Mouse (Mus musculus): ENCODE results near the gene Bbx.

The Bbx gene

DNA sequence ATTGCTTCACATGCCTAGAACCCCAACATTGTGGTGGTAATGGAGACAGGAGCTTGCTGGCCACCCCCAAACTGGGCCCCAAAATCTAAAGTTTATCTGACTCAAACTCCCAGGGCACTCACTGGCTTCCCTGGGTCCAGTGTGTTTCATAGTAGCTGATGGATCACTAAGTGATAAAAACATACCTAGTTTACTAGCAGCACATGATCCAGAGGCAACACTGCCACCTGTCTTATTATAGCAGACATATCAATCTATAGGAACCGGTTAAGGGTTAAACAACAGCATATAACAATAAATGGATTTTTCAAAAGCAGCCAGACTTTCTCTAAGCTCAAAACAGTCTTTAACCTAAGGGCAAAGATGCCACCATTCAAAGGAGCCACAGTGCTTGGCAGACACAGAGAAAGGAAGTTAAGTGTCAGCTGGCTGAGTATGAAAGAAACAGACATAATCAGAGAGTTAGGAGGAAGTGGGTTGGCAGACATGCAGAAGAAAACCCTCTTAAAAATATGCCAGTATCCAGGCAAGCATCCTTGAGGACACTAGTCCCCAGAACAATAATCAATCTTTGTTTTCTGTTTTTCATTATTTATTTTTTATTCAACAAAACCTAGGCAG lies 116.7 kb downstream of the Bbx start:
- DNase-seq (ENCODE audit: extremely low spot score, low spot score): no peak

DNA sequence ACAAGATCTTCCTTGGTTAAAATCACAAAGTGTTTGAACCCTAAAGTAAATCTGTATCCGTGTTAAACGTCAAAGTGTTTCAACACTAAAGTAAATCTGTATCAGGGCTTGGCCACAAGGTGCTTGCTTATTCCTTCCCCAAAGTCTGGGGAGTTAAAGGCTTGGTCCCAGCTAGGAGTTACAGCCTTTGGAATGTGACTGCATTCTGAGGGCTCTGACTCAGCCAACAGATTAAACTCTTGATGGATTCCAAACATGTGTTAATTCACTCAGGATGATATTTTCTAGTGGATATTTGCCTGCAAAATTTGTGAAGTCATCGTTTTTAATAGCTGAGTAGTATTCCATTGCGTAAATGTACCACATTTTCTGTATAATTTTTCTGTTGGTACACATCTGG lies 120.6 kb downstream of the Bbx start:
- no peak for DNase-seq (ENCODE audit: extremely low spot score, low spot score)

DNA sequence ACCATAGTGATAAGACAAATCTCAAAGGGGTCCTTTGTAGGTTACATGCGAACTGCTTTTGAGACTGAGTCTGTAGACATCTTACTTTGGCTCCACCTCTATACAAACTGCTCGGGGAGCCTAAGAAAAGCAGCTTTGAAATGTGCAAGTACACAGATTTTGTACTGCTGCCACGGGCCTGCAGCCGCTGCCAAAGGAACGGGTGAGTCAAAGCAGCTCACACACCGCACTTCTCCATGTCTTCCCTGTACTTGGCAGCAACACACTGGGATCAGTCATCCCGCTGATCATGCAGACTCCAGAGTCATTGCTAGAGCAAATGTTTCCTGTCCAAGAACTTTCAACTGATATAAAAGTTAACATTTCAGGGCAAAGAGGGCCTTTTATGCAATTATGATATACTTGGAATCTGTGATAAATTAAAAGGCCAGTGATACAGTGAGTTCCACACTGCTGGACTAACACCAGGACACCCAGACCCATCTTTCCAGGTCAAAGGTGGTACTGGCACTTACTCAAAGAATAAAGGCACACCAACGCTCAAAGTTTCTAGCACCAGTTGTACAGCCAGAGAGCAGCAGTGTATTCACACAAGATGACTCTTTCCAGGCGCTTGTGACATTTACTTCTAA lies 122.7 kb downstream of the Bbx start:
- no peak for DNase-seq (ENCODE audit: extremely low spot score, low spot score)

DNA sequence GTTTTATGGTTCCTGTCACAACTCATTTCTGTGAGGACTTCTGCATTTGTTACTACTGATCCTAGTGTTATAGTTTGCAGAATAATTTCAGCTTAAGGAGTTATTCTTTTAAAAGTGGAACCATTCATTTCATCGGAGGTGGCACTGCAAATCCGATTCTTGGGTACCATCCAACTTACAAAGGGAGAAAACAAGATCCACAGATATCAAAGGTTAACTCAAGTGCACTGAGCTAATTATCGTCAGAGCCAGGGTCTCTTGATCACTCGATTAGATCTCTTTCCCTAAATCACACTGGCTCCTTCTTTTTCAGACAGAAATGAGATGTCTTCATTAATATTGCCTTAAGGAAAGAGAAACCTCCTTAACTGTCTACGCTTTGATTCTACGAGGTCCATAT lies 123.9 kb downstream of the Bbx start:
- no peak for DNase-seq (ENCODE audit: extremely low spot score, low spot score)

DNA sequence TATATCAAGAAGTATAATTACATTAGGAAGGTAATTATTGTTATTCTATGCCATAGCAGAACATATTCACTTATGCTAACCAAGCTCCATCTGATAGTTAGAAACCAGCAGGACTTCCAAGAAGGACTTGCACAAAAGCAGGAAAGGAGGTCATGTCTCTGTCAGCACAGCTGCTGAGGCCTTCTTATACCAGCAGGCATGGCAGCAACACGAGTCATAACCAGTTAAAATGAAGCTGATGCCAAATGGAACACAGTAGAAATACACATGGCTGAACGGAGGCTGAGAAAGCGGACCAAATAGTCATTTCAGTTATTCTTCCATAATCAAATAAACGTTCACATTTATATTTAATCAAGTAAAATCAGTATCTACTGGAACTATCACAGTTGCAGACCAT lies 125.0 kb downstream of the Bbx start:
- DNase-seq (ENCODE audit: extremely low spot score, low spot score): no peak

DNA sequence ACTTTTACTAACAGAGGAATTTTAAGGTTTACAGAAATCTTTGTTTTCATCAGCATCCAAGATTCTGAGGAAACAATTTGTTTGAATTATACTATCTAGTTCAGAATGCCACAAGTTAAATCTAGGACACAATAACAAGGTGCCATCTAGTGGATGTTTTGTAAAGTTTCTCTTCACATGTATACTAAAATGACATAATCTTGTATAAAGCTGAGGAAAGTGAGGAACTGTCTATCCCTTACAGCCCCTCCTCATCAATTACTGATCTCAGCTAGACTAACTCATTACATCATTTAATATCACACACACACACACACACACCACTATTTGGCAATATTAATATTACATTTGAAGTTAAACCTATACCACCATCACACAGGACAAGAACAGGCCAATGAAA lies 125.5 kb downstream of the Bbx start:
- DNase-seq (ENCODE audit: extremely low spot score, low spot score): no peak

DNA sequence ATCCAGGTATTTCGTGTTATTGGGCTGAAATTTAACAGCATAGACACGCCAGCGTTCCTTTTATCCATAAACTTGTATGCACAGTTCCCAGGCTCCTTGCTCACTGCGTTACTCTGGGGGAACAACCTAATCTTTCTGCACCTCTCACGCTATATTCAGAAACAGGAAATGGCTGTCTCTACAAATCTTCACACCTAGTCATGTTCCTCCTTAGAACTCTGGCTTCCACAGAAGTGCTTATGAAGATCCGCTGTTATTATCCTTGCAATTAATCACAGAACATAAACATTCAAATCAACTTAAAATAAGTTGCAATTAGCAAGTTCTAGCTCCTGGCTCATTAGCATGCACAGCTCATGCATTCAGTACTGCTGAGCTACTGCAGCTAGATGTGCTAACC lies 127.0 kb downstream of the Bbx start:
- no peak for DNase-seq (ENCODE audit: extremely low spot score, low spot score)

DNA sequence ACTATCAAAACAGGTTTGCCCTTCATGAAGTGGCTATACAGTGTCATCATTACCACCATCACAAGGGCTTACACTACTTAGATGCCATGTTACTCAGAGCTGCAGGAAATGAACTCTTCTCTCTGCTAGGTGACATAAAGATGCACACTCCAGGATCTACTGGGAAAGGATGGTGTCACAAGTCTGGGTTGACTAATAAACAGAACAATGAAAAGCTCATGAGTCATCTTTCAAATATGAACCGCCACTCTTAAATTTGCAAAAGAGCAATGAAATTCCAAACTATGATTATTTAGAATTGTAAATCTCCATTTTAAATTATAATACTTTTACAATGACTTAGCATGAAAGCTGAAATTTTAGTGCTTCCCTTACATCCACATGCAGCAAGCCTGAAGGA lies 129.6 kb downstream of the Bbx start:
- DNase-seq (ENCODE audit: extremely low spot score, low spot score): no peak

DNA sequence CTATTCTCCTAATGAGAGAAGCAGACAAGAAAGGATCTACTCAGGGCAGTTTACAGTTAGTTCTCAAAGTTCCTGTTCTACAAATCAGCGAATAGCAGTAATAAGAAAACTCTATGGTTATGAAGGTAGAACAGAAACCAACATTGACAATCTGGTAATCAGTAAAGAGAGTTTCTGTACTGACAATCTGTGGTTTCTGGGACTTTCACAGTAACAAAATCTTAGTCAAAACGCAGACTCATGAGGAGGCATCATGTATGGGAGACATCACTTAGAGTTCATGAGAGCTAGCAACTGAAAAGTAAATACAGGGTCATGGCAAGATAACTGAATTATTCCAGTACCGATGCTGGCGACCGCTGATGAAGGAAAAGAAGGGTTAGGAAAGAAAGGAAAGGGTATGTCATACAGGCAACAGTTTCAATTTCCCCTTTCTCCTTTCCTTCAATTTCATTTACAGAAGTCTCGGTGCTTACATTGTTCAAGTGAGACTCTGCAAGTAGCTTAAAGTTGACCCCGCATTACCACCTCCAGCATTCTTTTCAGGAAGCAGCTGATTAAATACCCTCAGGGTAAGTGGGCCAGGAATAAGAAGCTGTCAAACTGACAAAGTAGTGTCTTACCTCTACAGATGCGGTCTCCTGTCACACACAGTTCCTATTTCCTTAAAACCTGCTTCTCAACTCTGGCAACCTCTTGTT lies 133.3 kb downstream of the Bbx start:
- no peak for DNase-seq (ENCODE audit: extremely low spot score, low spot score)

DNA sequence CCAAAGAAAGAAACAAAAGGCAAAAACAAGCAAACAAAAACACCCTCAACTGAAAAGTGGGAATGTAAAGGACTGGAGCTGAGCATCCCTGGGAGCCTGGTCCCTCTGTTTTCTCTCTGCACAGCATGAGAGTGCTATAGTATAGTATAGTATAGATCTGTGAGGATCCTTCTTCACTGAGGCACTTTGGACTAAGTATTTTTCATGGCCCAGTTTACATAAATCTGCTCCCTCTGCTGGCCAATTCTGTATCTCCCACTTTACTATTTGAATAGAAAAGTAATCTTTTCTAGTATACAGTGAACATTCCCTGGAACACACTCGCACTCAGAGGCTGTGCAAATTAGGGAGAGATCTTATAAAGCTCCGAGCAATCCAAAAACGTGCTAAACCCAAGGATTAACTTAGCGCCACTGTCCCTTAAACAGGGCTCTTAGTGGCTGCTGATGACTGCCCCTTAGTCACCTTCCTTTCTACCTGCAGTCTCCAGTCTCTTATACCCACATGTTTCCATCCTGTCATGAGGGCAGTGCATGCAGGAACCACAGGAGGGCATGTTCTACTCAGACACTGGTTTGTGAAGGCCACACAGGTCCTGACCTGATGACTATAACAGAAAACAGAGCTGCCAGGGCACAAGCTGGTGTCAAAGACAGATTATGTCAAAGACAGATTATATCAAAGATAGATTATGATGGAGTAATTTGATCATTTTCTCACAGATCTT lies 138.5 kb downstream of the Bbx start:
- no peak for DNase-seq (ENCODE audit: extremely low spot score, low spot score)

DNA sequence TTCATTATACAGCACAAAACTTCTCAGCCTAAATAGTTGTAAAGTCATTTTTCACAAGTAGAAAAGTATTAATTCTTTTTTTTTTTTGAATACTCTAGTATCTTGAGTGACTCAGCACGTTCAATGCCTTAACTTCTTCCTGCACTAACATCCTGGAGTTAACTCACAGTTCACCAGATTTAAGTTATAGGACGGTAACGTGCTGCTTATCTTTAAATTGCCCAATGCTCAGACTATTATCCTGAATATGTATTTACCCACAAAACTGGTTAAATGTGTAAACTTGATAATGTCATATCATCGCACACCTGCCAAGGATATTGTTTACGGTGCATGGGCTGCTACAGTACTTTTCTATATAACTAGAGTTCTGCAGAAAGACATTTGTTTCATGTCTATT lies 139.4 kb downstream of the Bbx start:
- DNase-seq (ENCODE audit: extremely low spot score, low spot score): no peak

DNA sequence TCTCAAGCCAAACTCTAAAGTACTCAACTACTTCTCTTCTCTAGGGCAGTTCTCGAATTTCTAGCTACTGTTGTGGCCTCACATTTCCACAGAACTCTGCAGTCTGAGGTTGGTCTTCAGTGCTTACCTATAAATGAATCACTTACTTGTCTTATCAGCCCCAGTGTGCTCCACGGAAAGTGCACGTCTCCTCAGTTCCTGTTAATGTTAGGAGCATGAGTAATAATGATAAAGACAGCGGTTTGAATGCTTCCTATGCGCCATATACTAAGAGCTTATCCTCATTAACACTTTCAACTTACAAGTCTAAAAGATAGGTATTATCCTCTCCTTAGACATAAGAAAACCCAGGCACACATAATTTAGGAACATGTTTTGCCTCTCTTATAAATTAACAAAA lies 142.4 kb downstream of the Bbx start:
- DNase-seq (ENCODE audit: extremely low spot score, low spot score): no peak

DNA sequence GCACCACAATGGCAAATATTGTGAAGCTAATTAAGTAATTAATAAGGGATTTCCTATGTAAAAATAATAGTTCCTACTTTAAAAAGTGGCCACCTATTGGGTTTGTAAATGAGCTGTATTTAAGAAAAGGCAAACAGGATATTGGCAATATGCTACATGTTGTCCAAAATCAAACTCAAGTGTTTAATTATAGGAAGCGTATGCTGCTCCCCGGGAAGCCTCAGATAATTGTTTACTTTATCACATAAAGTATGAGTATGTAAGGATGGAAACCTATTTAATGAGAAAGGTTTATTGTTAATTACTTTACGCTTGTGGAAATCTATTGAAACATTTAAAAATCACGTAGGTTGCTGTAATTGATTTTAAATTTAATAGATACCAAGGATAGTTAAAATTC lies 159.4 kb downstream of the Bbx start:
- no peak for DNase-seq (ENCODE audit: extremely low spot score, low spot score)

DNA sequence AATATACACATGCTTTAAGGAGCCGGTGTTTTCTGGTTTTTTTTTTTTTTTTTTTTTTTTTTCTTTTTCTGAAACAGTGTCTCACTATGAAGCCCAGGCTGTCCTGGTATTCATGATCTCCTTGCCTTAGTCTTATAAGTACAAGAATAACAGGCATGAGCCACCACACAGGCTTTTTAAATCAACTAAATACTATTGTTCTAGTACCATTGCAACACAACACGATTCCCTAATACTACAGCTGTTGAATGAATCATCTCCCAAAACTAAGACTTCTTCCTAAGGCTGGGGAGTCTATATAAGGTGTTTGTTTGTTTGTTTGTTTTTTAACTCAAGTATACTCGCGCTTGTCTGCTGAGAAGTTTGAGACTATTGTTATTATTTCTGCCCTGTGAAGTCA lies 169.5 kb downstream of the Bbx start:
- no peak for DNase-seq (ENCODE audit: extremely low spot score, low spot score)

DNA sequence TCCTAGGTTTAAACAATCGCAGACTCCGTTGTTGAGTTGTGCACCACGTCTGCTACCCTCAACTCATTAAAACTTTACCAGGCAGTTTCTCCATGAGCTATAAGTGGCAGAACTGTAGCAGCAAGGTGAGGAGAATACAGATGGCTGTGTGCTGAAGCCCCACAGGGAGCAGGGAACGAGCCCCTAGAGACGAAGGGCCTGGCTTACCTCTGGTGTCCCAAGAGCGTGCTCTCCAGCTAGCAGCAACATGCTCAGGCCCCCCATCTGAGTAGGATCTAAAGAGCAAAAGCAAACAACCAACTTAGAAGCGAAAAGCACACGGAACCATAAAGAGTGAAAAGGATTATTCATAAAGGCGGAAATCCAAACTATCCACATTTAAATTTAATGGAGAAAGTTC lies 170.0 kb downstream of the Bbx start:
- no peak for DNase-seq (ENCODE audit: extremely low spot score, low spot score)

DNA sequence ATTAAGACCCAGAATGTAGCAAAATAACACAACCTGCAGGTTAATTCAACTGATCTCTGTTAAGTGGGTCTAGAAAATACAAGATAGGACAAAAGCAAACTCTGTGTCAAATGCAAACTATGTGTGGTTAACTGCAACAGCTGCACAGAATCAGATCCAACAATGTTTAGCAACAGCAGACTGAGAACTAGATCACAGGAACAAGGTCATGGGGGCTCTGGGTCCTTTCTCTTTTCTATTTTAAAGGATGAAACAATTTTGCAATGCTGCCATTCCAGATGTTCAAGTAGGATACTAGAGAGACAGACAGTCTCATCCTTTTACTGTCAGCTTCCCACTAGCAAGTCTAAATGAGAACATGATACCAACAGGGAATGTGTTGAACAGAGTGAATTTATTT lies 170.4 kb downstream of the Bbx start:
- no peak for DNase-seq (ENCODE audit: extremely low spot score, low spot score)

DNA sequence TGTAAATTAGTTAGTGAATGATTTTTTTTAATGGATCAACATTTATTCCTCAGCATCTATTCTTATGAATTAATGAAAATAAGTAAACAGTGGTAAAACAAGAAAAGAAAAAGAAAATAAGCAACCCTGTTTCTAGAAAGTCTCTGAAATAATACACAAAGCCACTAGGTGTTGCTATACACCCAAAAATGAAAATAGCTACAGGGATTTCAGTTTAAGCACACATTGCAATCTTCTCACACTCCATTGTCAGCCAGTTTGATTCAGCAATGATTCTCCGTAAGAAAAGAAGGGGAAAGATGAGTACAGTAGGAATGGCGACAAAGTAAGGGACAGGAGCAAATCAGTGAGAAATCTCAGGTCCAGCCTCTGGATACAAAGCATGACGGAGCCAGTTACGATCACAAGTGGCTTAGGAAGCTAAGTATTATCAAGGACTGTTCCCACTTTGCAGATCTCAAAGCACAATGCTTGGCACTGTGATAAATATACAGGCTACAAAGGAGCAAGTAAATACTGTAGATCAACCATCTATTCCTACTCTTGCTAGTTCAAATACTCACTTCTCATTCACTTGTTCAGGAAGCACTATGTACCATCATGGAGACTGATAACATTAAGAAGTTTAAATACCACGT lies 177.5 kb downstream of the Bbx start:
- DNase-seq (ENCODE audit: extremely low spot score, low spot score): no peak

DNA sequence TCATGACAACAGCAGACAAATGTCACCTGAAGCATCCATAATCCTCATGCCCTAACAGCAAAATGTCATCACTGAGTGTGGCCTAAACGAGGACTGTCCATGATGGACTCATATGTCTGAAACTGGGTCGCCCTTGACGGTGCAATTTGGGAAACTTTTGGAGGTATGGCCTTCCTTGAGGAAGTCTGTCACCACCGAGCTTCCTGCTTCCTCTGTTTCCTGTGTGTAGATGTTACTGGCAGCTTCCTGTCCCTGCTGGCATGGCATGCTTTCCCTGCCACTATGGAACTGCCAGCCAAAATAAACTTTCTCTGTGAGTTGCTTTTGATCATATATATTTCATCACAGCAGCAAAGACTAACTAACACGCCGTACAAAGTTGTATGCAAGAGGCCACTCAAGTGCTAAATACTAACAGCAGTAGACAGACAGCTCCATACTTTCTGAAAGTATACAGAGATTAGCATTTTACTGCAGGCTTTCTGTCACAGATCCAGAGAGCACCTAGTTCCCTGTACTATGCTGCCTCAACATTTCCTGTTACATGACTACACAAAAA lies 180.7 kb downstream of the Bbx start:
- no peak for DNase-seq (ENCODE audit: extremely low spot score, low spot score)

DNA sequence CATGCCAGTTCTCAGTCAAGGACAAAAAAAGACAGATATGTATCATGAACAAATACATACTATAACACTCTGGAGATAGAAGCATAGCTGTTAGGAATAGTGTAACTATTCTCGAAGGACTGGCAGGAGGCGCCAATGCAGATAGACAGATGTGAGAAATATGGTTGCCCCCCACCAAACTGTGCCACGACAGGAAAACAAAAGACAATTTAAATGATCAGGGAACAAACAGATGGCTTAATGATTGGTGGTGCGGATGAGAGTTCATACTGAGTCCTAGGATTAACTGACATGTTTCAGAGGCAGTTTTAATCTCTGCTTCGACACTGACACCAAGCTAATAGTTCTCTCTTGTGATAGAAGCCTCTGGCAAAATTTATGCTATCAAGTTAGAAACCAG lies 181.7 kb downstream of the Bbx start:
- DNase-seq (ENCODE audit: extremely low spot score, low spot score): no peak

DNA sequence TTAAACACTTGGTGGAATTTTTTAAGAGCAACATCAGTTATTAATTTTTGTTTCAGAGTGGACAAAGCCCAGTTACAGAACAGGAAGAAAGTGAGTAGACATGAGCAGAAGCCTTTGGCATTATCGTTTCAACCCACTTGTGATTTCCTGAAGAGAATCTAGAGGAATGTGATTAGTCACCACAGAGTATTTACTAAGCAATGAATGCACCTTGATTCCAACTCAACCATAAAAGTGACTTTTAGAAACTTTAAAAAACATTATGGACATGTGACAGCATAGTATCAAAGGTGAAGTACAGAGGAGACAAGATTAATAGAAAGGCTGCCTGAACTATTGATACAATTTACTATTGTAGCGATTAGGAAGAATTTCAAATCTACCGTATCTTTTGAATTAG lies 183.2 kb downstream of the Bbx start:
- no peak for DNase-seq (ENCODE audit: extremely low spot score, low spot score)

DNA sequence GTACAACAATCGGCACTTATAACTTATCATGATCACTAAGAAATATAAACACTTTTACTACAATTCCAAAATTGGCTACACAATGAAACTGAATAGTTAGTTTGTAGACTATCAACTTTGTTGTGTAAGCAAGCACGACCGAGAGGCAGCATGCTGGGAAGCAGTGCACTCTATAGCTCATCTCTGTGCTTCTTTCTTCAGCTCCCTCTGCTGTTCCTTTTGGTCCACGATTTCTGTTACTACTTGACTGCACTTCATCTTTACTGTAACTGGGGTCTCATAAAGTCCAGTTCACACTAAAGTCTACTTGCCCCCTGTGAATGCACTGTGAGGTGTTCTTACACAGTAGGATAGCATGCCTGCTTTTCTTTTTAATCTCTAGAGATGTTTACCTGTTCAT lies 189.7 kb downstream of the Bbx start:
- DNase-seq (ENCODE audit: extremely low spot score, low spot score): no peak

DNA sequence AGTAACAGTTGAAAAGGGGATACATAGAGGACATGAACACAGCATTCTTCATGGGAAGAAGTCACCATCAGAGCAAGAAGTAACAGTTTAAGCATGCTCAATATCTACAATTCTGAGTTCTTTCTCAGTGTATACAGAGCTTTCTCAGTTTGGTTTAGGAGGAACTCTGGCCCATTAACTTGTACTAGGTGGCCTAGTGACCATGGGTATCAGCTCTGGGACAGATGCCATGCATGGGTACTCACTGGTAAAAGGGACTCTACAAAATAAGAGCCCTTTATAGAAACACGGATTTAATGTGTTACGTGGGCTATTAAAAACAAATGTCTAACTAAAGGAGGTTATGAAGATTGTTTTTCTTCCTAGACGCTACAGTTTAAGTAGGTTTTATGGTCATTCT lies 190.6 kb downstream of the Bbx start:
- no peak for DNase-seq (ENCODE audit: extremely low spot score, low spot score)

All from neural tube, embryonic 10.5 days (tissue).